Mouse (Mus musculus): ENCODE measurements around the gene Actc1.
A peak's percentile ranks its signal among the peaks of the same experiment; 100 is the strongest.

Gene Actc1

DNA sequence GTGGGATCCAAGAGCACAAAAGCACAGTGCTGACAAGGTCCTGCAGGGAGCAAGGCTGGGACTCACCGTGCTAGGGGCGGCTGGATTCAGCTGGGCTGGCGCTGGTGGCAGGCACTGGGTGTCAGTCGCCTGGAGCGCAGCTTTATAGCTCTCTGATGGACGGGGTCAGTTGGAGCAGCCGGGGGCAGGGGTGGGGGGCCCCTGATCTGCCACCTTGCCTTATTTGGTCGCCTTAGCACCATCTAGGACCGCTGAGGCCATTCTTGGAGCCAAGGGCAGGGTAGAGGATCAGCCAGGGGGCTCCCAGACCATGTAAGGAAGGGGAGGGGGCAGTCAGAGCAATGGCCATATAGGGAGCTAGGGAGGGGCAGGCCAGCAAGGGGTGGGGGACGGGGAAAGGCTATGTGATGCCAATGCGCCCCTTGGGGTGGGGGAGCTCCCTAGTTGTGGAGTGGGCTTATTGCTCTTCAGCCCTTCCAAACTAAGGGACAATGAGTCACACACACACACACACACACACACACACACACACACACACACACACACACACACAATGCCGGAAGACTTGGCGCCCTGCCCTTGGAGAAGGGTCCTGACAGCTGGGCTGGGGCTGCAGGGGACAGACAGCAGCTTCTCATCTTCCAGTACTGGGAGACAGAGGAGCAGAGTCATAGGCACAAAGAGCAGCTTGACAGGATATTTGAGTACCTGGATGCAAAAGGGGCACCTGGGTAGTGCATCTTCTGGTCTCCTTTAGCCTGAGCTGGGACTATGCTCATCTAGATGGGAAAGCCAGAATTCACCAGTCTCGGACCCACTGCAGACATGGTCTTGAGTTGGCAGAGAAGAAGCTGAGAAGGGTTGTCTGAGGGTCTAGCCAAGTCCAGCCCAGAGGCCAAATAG lies at the start of gene Actc1:
Actc1 (minus strand) TSS at position 853 of the 903 bp plus-strand sequence.
- DNase-seq: no peak

DNA sequence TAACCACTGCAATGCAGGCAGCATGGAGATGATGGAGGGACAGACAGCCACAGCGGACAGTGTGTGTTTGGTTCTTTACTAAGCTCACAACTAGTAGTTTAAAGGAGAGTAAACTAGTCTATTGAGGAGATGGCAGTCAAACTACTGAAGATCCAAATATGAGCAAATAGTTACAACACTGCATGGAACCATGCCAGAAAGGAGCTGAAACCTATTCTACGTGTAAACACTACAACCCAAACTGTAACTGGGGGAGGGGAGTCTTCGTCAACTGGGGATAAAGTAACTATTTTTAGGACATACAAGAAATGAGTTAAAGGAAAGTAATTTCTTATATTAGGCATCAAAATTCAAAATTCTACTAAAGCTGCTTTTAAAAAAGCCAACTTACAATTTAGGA lies 49.1 kb upstream of the Actc1 start:
- DNase-seq: no peak

DNA sequence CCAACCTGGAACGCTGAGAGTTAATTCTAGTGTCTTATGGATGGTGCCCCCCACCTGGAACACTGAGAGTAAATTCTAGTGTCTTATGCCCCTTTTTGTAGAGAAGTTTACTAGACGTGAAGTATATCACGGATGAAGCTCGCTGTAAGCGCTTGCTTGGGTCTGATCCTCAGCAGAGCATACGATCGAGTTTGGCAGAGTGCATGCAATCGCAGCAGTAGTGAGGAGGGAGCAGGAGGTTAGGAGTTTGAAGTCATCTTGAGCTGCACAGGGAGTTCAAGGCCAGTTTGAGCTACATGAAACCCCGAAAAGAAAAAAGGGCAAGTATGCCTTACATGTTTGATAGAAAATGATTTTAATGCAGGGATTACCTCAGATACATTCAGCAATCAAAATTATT lies 47.5 kb upstream of the Actc1 start:
- no peak for DNase-seq

DNA sequence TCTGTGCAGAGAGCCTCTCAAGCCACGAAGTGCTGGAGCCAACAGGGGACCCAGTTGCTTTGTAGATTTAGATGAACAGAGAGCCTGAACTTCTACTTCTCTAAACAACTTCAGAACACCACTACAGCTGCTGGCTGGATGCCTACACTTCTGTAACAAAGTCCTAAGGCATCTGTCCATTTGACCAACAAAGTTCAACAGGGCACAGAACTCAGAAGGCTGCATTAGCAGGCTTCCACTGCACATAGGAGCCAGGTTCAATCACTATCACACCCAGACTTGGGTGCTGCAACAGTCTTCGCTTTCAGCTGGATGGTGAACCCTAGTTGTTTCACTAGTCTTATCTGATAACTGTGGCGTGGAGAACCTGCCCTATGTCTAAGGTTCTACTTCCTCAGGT lies 46.5 kb upstream of the Actc1 start:
- DNase-seq: no peak

DNA sequence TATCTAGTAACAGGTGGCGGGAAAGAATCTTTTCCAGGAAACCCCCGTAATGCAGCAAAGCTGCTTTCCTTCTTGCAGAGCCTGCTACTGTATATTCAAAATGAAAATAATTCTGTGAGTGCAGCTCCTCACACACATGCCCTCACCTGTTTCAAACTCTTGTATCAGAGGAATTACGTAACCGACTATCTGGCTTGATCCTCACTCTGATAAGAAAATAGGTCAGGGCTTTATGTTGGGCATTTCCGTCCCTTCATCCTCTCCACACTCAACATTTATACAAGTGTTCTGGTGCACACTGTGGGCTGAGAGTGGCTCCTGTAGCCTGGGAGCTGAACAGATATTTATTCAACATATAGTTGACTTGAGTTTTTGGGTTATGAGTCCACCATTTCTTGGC lies 45.8 kb upstream of the Actc1 start:
- no peak for DNase-seq

DNA sequence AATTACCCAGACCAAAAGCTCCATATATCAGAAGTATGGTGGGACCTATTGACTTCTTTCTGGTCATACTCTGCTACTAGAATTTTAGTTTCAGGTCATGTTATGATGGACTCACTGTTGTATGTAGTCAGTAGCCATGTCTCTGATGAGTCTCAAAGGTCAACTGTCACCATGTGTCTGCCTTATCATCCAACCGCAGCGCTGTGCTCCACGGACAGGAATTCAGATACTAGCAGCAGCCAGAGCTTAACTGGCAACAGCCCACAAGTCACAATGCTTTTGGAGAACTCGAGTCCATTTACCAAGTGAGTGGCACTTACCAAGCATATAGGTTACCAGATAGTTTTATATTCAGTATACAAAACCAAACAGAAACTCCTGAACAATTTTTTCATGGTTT lies 44.3 kb upstream of the Actc1 start:
- no peak for DNase-seq

DNA sequence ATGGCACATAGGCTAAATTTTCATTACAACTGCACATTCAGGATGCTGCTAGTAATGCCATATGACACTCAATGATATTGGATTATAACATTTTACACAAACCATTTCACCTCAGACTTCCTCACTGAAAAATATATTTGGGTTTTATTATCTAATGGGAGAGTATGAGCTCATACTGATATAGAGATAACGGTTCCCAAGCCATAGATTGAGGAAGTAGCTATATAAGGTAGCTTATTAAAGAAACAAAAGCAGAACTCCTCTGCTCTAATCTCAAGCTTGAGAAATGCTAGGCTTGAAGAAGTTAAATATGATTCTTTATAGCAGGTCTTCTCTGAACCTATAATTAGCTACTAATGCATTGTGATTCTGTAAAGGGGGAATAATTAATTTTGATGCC lies 43.2 kb upstream of the Actc1 start:
- DNase-seq: no peak

DNA sequence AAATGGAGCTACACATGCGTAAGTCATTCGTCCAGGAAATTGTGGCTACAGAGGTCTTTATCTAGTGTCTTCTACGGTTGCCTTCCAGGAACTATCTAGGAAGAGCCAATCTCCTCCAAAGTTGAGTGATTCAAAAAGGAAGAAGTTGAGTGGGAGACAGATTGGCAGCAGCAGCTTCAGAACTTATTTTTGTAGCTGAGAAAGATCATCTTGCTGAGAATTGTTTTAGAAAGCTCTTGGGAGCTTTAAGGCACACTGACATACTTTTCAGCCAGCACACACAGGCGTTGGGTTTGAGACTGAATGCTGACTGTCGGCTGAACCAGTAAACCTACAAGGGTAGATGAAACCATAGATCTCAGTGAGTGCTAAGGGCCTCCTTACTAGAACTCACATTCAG lies 42.0 kb upstream of the Actc1 start:
- no peak for DNase-seq

DNA sequence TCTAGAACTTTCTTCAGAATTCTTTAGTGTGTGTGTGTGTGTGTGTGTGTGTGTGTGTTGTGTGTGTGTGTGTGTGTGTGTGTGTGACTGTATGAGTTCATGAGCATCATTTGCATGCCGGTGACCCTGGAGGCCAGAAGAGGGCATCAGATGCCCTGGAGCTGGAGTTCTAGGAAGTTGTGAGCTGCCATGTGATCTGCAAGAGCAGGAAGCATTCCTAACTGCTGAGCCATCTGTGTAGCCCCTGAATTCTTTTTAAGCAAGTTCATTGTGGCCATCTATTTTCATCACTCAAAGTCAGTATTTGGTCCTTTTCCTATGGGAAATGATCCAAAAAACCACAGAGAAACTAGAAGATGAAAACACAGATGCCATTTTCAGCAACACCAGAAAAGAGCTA lies 41.3 kb upstream of the Actc1 start:
- no peak for DNase-seq

DNA sequence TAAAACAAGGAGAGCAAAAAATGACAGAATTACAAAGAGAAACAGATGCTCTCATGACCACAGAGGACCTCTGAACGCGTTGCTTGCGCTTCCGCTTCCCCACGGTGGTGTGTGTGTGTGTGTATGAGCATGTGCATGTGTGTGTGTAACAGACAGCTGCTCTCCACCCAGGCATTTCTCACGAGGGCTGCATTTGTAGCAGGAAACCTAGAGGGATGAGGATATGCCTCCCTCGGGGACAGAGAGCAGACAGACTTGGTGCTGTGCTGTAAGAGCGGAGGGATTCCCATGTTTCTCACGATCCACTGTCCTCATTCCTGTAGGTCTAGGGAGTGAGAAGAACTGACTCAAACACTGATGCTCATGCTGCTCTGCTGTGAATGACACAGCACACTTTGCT lies 40.2 kb upstream of the Actc1 start:
- DNase-seq: no peak

DNA sequence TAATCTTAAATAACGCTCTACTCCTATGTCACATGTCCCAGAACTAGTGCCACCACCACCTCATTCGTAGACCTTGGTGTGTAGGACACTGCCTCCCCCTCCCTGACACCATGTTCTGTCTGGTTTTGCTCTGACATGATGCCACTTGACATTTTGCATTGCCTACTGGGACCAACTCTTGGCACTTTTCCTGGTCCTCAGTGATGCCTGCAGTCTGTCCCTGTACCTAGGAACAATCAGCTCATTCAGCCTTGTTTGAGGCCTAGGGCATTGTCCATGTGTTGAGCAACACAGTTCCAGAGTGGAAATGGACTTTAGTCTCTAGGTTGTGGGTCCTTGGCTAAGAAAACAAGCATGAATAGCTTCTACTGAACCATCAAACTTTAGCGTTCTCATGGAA lies 36.5 kb upstream of the Actc1 start:
- DNase-seq: peak; percentile 25 to 33

DNA sequence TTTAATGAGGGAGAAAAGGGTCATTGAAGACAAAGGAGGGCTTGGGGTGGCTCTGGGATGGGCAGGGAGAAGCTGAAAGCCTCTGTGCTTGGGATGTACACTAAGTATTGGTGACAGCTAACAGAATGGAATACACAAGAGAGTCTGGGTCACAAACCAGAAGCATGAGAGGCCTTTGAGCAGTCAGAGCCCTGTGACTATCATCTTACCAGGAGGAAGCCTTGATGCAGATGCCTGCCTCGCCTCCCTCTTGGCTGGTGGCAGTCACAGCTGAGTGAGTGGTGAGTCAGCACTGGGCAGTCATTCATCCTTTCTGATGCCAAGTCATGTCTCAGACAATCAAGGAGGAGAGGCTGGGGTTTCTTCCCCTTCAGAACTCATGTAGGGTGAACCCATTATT lies 33.9 kb upstream of the Actc1 start:
- DNase-seq: no peak

DNA sequence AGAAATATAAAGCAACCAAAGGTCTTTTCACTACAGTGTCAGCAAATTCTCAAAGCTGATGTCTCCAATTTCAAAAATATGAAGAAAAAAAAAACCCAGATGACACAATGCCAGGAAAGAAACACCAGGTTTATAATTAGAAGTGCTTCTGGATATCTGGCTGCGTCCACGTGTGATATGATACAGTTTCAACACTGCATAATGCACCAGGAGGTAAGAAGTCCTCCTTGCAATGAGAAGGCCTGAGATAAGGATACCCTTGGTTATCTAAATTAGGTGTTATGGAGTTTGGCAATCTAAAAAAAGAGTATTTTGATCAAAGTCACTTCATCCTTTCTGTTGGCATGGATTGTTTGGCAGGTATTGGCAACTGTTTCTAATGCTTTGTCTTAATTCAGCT lies 18.5 kb upstream of the Actc1 start:
- DNase-seq: no peak

DNA sequence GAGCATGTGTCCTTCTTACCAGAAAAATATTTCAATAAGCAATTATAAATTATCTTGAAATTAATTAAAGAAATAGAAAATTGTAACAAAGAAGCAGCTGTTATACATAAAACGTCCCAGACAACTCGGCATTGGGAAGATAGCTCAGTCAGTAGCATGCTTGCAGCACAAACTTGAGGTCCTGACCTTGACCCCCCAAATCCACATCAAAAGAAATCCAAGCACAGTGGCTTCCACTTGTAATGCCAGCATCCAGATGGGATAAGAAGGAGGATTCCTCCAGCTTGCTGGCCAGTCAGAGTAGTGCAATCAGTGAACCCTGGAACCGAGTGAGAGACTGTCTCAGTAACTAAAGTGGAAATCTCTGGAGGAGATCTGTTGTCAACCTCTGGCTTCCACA lies 12.9 kb upstream of the Actc1 start:
- DNase-seq: no peak

DNA sequence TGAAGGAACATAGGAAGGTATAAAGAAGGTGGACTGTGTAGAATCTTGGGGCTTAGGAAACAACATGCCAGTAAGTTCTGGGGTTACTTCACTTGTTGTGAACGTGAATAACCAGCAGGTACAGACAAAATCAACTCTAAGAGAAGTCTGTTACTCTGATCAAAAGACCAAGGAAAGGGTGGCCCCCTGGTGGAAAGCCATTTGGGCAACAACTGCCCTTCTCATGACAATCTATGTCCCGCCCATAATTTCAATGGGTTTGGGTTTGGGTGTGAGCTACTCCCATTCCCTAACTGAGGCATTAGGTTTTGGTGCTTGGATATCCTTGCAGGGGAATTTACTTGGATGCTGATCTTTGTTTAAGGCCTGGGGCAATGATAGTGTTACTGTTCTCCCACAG lies 10.7 kb upstream of the Actc1 start:
- DNase-seq: no peak

DNA sequence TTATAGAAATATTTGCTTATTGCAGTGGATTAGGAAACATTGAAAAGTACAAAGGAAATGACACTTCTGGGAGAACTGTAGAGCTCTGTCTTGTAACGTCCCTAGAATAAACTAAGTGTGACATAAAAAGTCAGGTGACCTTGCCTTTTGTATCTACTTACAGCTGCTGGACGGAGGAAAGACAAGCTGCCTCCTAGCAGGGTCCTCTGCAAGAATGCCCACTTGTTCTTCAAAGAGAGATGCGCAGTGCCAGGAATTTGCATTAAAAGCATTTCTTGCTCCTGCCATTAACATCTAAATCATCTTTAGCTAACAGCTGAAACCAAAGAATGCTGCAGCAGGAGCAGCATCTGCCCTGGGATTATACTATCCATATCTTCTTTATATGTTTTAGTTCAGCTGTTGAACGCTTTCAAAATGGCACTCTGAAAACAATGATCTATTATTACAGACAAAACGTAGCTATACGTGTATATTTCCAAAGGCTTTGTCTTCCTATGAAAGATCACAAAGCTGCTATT lies 6.8 kb upstream of the Actc1 start:
- no peak for DNase-seq

DNA sequence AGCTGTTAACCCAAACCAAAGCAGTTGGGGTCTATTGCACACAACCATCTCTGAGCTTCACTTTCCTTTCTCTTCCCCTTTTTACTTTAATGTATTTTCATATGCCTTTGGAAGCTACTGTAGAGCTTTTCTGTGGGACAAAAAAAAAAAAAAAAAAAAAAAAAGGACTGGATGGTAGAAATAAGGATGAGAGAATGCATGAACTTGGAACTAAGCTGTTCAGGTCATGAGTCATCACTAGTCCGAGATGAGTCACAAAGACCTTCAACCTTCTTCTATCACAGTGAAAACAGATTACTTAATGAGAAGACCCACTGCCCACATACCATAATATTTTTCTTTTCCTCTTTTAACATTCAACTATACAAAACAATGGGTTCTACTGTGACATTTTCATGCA lies 6.3 kb upstream of the Actc1 start:
- no peak for DNase-seq

DNA sequence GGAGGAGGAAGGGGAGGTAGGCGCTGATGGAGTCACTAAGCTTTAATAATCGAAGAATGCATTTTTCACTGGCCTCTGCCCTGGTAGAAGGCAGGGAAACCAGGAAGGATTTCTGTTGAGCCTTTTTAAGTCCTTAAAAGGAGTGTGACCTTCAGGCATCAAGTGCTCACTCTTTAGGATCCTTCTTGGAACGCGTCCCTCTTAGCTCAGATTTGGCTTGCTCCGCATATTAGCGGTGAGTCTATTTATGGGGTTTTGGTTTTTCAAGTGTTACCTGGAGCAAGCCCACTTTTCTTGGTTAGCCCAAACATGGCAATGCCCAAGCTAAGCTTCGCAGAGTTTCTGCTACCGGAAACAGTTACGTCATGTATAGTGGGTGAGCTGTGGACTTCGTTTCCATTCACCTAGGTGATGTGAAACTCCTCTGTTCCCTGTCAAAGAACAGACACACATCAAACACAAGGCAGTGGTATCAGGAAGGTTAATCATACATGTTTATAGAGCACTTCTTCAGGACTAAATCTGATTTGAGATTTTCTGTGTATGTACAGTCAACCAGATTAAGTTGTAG lies 5.0 kb upstream of the Actc1 start:
- DNase-seq: no peak

DNA sequence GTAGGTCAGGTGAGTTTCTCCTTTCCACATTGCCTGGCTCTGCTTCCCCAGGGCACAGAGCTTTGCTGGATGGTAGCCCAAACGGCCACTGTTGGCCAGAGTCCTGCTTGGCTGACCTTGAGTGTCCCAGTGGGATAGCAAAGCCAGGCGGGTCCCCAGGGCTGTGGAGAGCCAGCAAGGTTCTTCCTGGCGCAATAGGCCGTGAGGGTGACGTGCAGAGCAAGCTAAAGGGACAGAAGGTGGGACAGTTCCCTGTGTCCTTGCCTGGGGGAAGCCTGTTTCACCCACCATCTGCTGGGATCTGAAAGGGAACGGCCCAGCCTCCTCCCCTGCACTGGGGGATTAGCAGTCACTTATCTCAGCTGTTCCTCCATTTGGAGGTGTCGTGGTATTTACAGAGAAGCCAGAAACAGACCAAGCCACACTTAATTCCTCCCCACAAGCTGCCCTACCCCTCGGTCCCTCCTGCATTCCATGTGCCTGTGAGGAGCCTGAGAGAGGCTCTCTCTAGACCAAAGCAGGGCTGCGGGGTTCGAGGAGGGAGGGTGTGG lies 4.0 kb upstream of the Actc1 start:
- peak; percentile 68 to 71 for DNase-seq

DNA sequence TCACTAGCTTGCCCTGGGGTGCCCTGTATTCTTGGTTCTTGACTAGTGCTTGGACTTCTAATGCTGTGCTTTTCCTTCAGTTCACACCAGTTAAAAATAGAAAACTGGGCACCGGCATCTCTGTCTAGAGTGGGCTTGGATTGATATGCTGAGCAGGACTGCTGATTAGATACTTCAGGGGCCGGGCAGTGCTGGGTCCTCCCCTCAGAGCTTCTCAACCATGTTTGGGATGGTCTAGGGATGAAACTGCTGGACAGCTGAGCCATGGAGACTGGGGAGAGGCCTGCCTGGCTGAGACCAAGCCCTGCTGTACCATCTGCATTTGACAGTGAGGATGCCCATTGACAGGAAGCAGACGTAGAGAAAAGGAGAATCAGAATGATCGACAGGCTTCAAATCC lies 781 bp upstream of the Actc1 start:
- no peak for DNase-seq

DNA sequence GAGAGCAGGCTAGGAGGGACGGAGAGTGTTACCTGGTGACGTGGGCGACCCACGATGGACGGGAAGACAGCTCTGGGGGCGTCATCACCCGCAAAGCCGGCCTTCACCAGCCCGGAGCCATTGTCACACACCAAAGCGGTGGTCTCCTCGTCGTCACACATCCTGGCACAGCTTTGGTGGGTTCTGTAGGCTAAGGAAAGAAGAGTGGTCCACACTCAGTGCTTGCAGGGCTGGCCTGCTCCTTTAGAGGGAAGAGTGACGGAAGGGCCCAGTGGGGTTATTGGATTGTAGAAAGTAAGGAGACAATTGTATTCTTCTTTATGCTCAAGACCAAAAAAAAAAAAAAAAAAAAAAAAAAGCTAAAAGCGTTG lies 1.5 kb downstream of the Actc1 start:
- DNase-seq: no peak

DNA sequence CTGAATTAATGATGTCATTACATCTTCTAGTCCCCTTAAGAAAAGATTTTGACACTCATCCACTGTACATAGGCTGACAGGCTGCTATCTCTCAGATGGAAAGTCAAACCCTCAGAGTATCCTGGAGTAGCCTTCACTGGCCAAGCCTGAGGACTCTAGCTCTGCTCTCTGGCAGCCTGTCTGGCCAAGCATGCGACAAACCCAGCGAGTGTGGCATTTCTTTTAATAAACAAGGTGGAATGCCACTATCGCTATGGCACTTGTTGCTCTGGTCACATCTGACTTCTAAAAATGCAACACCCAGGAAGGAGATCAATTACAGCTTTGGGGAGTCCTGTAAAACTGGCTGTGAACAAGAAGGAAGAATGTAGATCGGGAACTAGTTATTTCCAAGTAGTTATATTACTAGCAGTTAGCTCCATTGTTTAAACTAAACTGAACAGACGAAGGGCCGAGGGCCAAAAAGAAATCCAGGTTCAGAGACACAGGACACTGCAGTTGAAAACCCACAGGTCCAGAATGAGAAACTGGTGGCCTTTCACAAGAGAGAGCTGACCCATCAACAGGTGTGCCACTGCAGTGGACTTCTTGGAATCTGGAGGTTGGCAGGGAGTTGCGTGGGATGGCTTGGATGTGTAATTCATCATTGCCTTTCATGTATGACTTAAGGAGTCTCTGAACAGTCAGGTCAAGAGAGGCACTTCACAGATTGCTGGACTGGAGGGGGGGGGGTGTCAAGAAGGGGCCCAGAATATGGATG lies 2.1 kb downstream of the Actc1 start:
- no peak for DNase-seq

DNA sequence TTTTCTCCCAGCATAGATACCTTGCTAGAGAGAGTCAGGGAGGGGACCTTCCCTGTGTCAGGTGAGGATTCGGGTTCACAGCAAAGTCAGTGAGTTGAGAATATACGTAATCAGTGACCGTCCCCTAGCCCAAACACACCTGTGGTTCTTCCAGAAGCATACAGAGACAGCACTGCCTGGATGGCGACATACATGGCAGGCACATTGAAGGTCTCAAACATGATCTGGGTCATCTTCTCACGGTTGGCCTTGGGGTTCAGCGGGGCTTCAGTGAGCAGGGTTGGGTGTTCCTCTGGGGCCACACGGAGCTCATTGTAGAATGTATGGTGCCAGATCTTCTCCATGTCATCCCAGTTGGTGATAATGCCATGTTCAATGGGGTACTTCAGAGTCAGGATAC lies 3.2 kb downstream of the Actc1 start:
- DNase-seq: no peak

DNA sequence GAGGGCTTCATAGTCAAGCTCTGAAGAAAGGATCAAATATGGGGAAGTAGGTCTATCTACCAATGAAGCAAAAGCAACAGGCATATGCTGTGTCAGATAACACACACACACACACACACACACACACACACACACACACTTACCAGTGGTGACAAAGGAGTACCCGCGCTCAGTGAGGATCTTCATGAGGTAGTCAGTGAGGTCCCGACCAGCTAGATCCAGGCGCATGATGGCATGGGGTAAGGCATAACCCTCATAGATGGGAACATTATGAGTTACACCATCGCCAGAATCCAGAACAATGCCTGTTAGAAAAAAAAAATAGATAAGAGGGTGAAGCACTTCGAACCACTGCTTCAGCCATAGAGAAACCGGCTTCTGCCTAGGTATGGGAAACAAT lies 4.0 kb downstream of the Actc1 start:
- DNase-seq: no peak
